Mouse (Mus musculus): ENCODE data around the gene Acot7. TPM values are rescaled to one million over a fixed set of nuclear protein-coding genes. Genes with fewer than 3 reads are reported as not detected.

Gene Acot7
- polyA plus RNA-seq, 1 experiment from 2014 or later = 63.4 TPM

DNA sequence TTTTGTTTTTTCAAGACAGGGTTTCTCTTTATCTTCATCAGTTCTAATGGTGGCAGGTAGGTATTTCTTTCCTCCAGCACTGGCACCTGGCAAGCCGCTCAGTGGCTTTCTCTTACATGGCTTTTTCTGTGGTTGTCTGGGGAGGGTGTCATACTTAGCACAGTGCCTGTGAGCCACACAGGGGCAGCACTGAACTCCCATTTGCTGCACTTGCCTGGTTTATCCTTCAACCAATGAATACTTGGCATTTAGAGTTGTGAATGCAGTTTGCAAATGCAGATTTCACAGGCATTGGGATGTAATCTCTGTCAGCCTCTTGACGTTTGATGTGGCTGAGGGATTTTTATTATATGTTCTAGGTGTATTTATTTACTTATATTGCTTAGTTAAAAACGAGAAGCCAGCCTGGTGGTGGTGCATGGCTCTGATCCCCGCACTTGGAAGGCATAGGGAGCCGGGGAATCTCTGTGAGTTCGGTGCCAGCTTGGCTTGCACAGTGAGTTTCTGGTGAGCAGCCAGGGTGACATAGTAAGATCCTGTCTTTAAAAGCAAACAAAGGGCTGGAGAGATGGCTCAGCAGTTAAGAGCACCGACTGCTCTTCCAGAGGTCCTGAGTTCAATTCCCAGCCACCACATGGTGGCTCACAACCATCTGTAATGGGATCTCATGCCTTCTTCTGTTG, 6.6 kb downstream of the Acot7 start:
- no peak overlapping the region for H3K4me3 ChIP-seq
- peaks cover 6% of the 10 kb centered on the region for H3K36me3 ChIP-seq
- ATAC-seq (ENCODE audit: insufficient number of reproducible peaks, low FRiP score) = no peak
- H3K4me2 ChIP-seq = peak overlapping the region; percentile 74; the same call in 1 of the 2 replicates
- H3K9ac ChIP-seq = no peak overlapping the region
- H3K4me1 ChIP-seq (replicated peaks) = peaks cover 45% of the 10 kb centered on the region
- H3K27me3 ChIP-seq (replicated peaks) = no peaks in the 10 kb centered on the region; the same call in 1 of the 2 replicates
- 58% methylated on average over 7 of the region's 7 CpGs for WGBS
- peak overlapping the region; percentile 97 for H3K27ac ChIP-seq (ENCODE audit: poor library complexity, severe bottlenecking)
- H3K9me3 ChIP-seq (replicated peaks) = no peaks in the 10 kb centered on the region

DNA sequence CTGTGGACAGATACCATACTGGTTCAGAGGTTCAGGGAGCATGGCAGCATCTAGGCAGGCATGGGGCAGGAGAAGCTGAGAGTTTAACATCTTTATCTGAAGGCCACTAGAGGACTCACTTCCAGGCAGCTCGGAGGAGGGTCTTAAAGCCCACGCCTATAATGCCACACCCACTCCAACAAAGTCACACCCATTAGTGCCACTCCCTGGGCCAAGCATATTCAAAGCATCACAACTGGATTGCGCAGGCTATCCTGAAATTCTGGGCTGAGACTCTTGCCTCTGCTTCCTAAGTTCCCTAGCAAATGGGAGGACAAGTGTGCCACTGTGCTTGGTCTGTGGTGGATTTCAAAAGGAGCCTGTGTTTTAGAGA, 7.2 kb downstream of the Acot7 start:
- Histone ChIP-seq H3K4me1 (replicated peaks) (peaks cover 50% of the 10 kb centered on the region), H3K9ac (peak overlapping the region; percentile 71), H3K27me3 (replicated peaks) (no peaks in the 10 kb centered on the region; the same call in 1 of the 2 replicates), H3K36me3 (peaks cover 6% of the 10 kb centered on the region), H3K4me3 (peak overlapping the region; percentile 43), H3K4me2 (peak overlapping the region; percentile 74), H3K27ac (ENCODE audit: poor library complexity, severe bottlenecking) (peak overlapping the region; percentile 97), H3K9me3 (replicated peaks) (no peaks in the 10 kb centered on the region)
- peak; percentile 59 for ATAC-seq (ENCODE audit: insufficient number of reproducible peaks, low FRiP score)
- 3% methylated on average over 3 of the region's 3 CpGs for WGBS

DNA sequence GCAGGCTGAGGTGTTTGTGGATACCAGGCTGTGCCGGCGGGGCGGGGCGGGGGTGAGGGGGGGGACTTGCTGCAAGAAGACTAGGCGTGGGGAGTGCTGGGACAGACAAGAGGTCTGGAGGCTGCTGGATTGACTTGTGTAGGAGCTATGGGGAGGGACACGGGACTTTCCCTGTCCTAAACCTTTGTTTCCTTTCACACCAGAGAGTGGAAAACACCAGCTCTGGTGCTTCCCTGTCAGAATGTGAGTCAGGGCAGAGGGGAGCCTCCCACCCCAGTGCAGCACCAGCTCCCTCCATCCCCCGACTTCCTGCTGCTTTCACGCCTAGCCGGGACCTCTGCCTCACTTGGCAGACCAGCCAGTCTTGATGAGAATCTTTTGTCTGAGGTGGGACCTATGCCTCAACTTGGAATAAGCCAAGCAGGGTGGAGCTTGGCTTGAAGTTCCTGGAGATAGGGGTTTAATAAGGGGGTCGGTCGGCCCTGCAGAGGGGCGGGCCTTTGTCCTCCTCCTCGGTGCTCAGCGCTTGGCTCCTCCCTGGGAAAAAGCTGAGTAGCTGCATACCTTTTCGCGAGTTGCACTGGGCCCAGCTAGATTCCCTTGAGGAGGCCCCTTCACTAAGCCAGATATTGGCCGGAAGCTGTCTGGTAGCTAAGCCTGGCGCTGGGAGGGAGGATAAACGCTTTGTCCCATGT, 7.7 kb downstream of the Acot7 start:
- ATAC-seq (ENCODE audit: insufficient number of reproducible peaks, low FRiP score) = peak; percentile 85
- Histone ChIP-seq H3K36me3 (peaks cover 6% of the 10 kb centered on the region), H3K4me2 (peak overlapping the region; percentile 74), H3K9me3 (replicated peaks) (no peaks in the 10 kb centered on the region), H3K9ac (peak overlapping the region; percentile 71), H3K27ac (ENCODE audit: poor library complexity, severe bottlenecking) (peak overlapping the region; percentile 97), H3K4me1 (replicated peaks) (peaks cover 55% of the 10 kb centered on the region), H3K27me3 (replicated peaks) (no peaks in the 10 kb centered on the region), H3K4me3 (peak overlapping the region; percentile 43)
- WGBS = 3% methylated on average over 19 of the region's 19 CpGs

DNA sequence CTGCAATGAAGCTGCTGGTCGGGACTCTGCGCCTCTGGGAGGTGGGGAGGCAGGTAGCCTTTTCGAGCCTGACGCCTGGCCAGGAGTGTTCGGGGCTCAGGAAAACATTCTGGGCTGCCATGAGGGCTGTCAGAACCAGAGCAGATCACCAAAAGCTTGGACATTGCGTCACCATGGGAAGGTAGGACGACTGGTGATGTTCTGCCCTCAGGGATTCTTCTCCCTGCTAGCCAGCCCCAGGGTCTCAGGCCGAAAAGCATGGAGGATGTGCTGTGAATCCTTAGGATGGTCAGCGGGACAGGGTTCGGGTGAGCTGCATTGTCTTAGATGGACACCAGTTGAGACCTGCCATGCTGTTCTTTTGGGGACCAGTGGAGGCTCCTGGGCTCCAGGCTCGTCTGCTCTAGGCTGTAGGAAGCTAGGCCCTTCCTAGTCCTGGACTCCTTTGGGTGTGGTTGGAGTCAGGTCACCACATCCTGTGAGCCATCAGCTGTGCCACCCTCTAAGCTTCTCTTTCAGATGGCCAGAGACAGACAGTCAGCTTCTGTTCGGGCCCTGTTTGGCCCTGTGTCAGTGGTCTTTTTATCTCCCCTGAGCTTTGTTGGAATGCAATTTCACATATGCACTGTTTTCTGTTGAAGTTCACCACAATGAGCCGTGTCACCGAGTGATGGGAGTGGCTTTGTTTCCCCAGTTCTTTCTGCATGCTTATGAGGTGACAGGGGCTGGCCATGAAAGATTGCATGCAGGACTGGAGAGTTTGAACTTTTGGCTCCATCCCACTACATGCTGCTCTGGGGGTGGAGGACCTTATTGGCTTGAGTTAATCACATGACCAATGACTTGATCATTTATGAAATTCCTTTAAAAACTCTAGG, 8.5 kb downstream of the Acot7 start:
- Histone ChIP-seq H3K9me3 (replicated peaks) (no peaks in the 10 kb centered on the region), H3K4me3 (peak overlapping the region; percentile 43), H3K4me1 (replicated peaks) (peaks cover 63% of the 10 kb centered on the region), H3K27ac (ENCODE audit: poor library complexity, severe bottlenecking) (peak overlapping the region; percentile 97), H3K27me3 (replicated peaks) (no peaks in the 10 kb centered on the region), H3K9ac (peak overlapping the region; percentile 71), H3K36me3 (peaks cover 6% of the 10 kb centered on the region), H3K4me2 (peak overlapping the region; percentile 74)
- 27% methylated on average over 14 of the region's 14 CpGs for WGBS
- 0 out of 2 replicates have a peak, but pooled peaks have one; percentile 13 for ATAC-seq (ENCODE audit: insufficient number of reproducible peaks, low FRiP score)

DNA sequence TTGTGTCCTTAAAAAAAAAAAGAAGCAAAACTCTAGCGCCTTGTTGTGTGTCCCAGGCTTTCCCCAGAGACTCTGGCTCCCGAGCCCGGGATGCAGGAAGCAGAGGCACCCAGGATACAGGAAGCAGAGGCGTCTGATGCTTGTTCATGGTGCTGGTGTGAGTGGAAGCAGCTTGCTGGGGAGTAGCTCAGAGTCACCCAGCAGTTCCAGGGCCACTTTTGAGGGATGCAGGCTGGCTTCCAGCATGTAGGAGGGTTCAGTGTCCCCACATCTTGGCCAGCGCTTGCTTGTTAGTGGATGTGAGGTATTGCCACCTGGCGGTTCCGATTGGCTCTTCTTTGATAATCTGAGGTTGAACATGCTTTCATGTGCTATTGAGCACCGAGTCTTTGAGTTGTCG, 9.2 kb downstream of the Acot7 start:
- peak overlapping the region; percentile 43; the same call in 1 of the 2 replicates for H3K4me3 ChIP-seq
- peak overlapping the region; percentile 97 for H3K27ac ChIP-seq (ENCODE audit: poor library complexity, severe bottlenecking)
- peak overlapping the region; percentile 74 for H3K4me2 ChIP-seq
- no peak overlapping the region for H3K9ac ChIP-seq
- H3K4me1 ChIP-seq (replicated peaks) = peaks cover 64% of the 10 kb centered on the region
- no peaks in the 10 kb centered on the region for H3K9me3 ChIP-seq (replicated peaks)
- no peaks in the 10 kb centered on the region for H3K27me3 ChIP-seq (replicated peaks)
- peaks cover 6% of the 10 kb centered on the region for H3K36me3 ChIP-seq
- ATAC-seq (ENCODE audit: insufficient number of reproducible peaks, low FRiP score) = no peak
- WGBS = 75% methylated on average over 9 of the region's 9 CpGs

DNA sequence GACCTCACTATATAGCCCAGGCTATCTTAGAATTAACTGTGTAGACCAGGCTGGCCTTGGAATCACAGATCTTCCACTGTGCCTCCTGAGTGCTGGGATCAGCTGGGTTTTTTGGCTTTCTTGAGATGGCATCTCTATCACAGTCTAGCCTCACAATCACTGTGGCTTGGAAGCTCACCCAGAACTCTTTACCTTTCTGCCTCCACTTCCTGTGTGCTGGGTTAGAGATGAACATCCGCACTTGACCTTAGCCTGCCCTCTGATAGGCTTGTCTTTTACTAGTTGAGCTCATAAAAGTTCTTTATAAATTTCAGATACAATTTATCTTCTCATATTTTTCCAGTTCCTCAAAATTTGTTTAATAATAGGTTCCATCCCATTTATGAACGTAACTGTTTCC, 10.7 kb downstream of the Acot7 start:
- 87% methylated on average over 2 of the region's 2 CpGs for WGBS
- Histone ChIP-seq H3K27ac (ENCODE audit: poor library complexity, severe bottlenecking) (no peak overlapping the region), H3K9ac (no peak overlapping the region), H3K4me2 (no peak overlapping the region), H3K36me3 (peaks cover 6% of the 10 kb centered on the region), H3K4me1 (replicated peaks) (peaks cover 73% of the 10 kb centered on the region), H3K4me3 (no peak overlapping the region), H3K9me3 (replicated peaks) (no peaks in the 10 kb centered on the region), H3K27me3 (replicated peaks) (no peaks in the 10 kb centered on the region)
- ATAC-seq (ENCODE audit: insufficient number of reproducible peaks, low FRiP score) = no peak

DNA sequence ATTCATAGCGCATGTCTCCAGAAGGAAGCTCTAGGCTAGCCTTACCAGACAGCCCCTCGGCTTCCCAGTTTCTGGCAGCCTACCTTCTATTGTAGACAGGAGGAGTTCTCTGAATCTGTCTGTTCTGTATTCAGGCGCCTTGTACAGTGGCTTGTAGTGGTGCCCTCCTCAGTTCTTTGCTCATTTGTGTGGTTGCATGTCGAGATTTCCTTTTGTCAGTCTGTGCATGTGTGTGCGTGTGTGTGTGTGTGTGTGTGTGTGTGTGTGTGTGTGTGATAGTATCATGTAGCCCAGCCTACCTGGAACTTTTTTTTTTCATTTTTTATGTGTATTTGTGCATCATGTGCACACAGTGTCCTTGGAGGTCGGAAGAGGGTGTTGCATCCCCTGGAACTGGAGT, 11.1 kb downstream of the Acot7 start:
- ATAC-seq (ENCODE audit: insufficient number of reproducible peaks, low FRiP score) = no peak
- 83% methylated on average over 6 of the region's 6 CpGs for WGBS
- peaks cover 6% of the 10 kb centered on the region for H3K36me3 ChIP-seq
- peaks cover 73% of the 10 kb centered on the region for H3K4me1 ChIP-seq (replicated peaks)
- H3K9ac ChIP-seq = no peak overlapping the region
- no peaks in the 10 kb centered on the region for H3K27me3 ChIP-seq (replicated peaks)
- no peak overlapping the region for H3K4me2 ChIP-seq
- no peaks in the 10 kb centered on the region for H3K9me3 ChIP-seq (replicated peaks)
- H3K4me3 ChIP-seq = no peak overlapping the region
- no peak overlapping the region; the same call in 1 of the 2 replicates for H3K27ac ChIP-seq (ENCODE audit: poor library complexity, severe bottlenecking)

DNA sequence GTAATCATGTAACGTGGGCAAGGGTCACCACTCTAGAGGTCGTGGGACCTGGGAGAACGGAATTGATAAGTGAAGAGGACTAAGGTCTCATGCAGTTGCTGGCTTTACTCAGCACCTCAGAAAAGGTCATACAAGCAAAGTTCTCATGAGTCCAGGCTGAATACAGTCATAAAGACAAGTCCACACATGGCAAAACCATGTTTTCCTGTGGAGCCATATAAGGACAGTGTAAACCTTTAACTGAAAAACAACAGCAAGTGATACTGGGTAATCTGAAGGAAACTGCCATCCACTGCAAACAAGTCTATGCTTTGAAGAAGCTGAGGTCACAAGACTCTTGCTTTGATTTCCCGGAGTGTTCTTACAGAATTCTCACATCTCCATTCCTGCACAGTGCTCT, 11.8 kb downstream of the Acot7 start:
- Histone ChIP-seq H3K9me3 (replicated peaks) (no peaks in the 10 kb centered on the region), H3K36me3 (peaks cover 6% of the 10 kb centered on the region), H3K4me1 (replicated peaks) (peaks cover 71% of the 10 kb centered on the region), H3K9ac (0 out of 2 replicates have a peak overlapping the region, but pooled peaks have one; percentile 16), H3K4me3 (no peak overlapping the region), H3K27ac (ENCODE audit: poor library complexity, severe bottlenecking) (no peak overlapping the region; the same call in 1 of the 2 replicates), H3K4me2 (no peak overlapping the region), H3K27me3 (replicated peaks) (no peaks in the 10 kb centered on the region)
- no peak for ATAC-seq (ENCODE audit: insufficient number of reproducible peaks, low FRiP score)
- 51% methylated on average over 4 of the region's 4 CpGs for WGBS

DNA sequence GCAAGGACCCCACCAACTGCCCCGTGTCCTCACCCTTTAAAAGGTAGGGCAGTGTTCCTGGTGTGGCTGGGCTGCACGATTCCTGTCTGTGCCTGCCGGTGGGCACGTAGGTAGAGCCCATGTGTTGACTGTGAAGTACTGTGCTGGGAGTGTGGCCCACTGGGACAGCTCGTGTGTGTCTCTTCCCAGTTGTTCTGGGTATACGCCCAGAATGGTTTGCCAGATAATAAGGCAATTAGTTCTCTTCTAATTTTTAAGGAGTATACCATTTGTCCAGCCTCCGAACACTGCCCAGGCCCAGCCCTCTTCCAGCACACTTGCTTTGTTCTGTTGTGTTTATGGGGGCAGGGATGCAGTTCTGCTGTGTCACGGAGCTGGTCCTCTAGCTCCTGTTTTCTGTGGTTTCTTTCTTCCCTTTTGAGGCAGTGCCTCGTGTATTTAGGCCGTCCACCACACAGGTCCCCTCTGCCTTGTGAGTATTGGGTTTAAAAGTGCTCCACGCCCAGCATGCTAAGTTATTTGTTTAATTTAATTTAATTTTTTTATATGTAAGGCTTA, 12.2 kb downstream of the Acot7 start:
- no peak overlapping the region for H3K4me2 ChIP-seq
- no peaks in the 10 kb centered on the region for H3K27me3 ChIP-seq (replicated peaks)
- H3K9me3 ChIP-seq (replicated peaks) = no peaks in the 10 kb centered on the region
- peaks cover 66% of the 10 kb centered on the region for H3K4me1 ChIP-seq (replicated peaks)
- ATAC-seq (ENCODE audit: insufficient number of reproducible peaks, low FRiP score) = no peak
- no peak overlapping the region for H3K9ac ChIP-seq
- 0 out of 2 replicates have a peak overlapping the region, but pooled peaks have one; percentile 1 for H3K27ac ChIP-seq (ENCODE audit: poor library complexity, severe bottlenecking)
- H3K4me3 ChIP-seq = no peak overlapping the region
- H3K36me3 ChIP-seq = peaks cover 6% of the 10 kb centered on the region
- 70% methylated on average over 11 of the region's 11 CpGs for WGBS

DNA sequence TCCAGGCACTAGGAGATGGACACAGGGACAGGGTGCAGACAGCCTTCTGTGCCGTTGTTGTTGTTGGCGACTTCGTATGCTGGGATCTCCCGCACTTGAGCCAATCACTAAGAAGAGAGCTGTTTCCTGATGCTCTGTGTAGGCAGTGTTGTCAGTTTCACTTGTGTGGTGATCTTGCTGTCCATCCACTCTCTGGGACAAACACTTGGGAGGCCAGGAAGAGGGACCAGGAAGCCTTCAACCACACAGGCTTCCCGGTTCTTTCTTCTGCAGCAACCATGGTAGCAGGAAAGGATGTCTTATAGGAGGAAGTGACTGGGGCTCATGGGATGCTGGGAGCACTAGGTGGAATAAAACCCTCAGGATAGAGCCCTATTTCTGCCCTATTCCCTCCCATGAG, 12.8 kb downstream of the Acot7 start:
- Histone ChIP-seq H3K4me3 (no peak overlapping the region), H3K27ac (ENCODE audit: poor library complexity, severe bottlenecking) (peak overlapping the region; percentile 1; the same call in 1 of the 2 replicates), H3K27me3 (replicated peaks) (no peaks in the 10 kb centered on the region), H3K9ac (0 out of 2 replicates have a peak overlapping the region, but pooled peaks have one; percentile 27), H3K4me1 (replicated peaks) (peaks cover 61% of the 10 kb centered on the region), H3K4me2 (no peak overlapping the region), H3K36me3 (peaks cover 6% of the 10 kb centered on the region), H3K9me3 (replicated peaks) (no peaks in the 10 kb centered on the region)
- no peak for ATAC-seq (ENCODE audit: insufficient number of reproducible peaks, low FRiP score)
- 50% methylated on average over 5 of the region's 5 CpGs for WGBS
